18 mouse cellular contexts compared by ENCODE assay signal in genomic region chr12:79317339-79317738, GRCm38 (mm10).
"Had no signal": no experiment of that assay in that cellular context is flagged by ENCODE, and none has a peak within 500 bp of the region (broad histone marks: within the 10 kb centered on the region; RNA-seq: fewer than 3 reads in every experiment).

No protein-coding gene starts in this region.

- H3K27me3 ChIP-seq: liver, embryonic 12.5 days; liver, embryonic 15.5 days; midbrain, embryonic 12.5 days; midbrain, embryonic 15.5 days; neural tube, embryonic 13.5 days had no signal

- ATAC-seq: hindbrain, embryonic 16.5 days; liver, embryonic 12.5 days; midbrain, embryonic 15.5 days had no signal

- H3K27ac ChIP-seq: left cerebral cortex, adult 2 months; liver, embryonic 12.5 days; liver, embryonic 15.5 days; midbrain, embryonic 12.5 days; midbrain, embryonic 15.5 days; neural tube, embryonic 13.5 days had no signal

- H3K4me1 ChIP-seq: liver, embryonic 12.5 days; midbrain, embryonic 12.5 days; midbrain, embryonic 15.5 days; neural tube, embryonic 13.5 days had no signal

- H3K4me2 ChIP-seq: liver, embryonic 12.5 days; liver, embryonic 15.5 days; midbrain, embryonic 12.5 days; midbrain, embryonic 15.5 days; neural tube, embryonic 13.5 days had no signal

- DNase-seq: kidney, adult 2 months; kidney, postnatal 25 days; layer of hippocampus, postnatal 36 days; lung, adult 18-20 months; lung, postnatal 14 days; retina, postnatal 1 day; right cerebral cortex, postnatal 25 days; spleen, adult 18-20 months; thymus, adult 18-20 months; thymus, postnatal 14 days; thymus, postnatal 4 days had no signal

- H3K4me3 ChIP-seq: left cerebral cortex, adult 2 months; liver, embryonic 12.5 days; liver, embryonic 15.5 days; midbrain, embryonic 12.5 days; midbrain, embryonic 15.5 days; neural tube, embryonic 13.5 days had no signal

- H3K9me3 ChIP-seq: liver, embryonic 12.5 days; liver, embryonic 15.5 days; midbrain, embryonic 12.5 days; midbrain, embryonic 15.5 days; neural tube, embryonic 13.5 days had no signal

- H3K9ac ChIP-seq: liver, embryonic 12.5 days; liver, embryonic 15.5 days; midbrain, embryonic 12.5 days; midbrain, embryonic 15.5 days; neural tube, embryonic 13.5 days had no signal

- H3K36me3 ChIP-seq: midbrain, embryonic 12.5 days; midbrain, embryonic 15.5 days; neural tube, embryonic 13.5 days had no signal
